Mouse (Mus musculus) cortical plate, adult 2 months (tissue): ENCODE data around the gene Zdhhc9.

Experiments
- CTCF ChIP-seq: fragments of 200-500 bp; IDR thresholded peaks from 2 replicates; pipeline ENCODE4 v1.5.1; 2011; ENCODE audit warnings: mild to moderate bottlenecking, control low read depth, low read length; ENCODE audit not compliant: insufficient read depth; ENCODE audit errors: extremely low read depth
- POLR2A ChIP-seq: fragments of 200-500 bp; IDR thresholded peaks from 2 replicates; pipeline ENCODE4 v1.6.1; 2011; ENCODE audit warnings: mild to moderate bottlenecking, low read length, control low read depth; ENCODE audit not compliant: insufficient read depth; ENCODE audit errors: extremely low read depth

GRCm38 (mm10) chrX:48200699-48201098 is 8.0 kb downstream of the Zdhhc9 start:
- no peak for TF ChIP-seq CTCF
- TF ChIP-seq POLR2A = no peak
